Mouse (Mus musculus): ENCODE results near the gene Setd1b. TPM values are rescaled to one million over a fixed set of nuclear protein-coding genes. Genes with fewer than 3 reads are reported as not detected.

Gene Setd1b
- total RNA-seq, 2 experiments from 2014 or later: 8.1 to 9.6 TPM

- DNase-seq: no peak
These were observed 2.0 kb upstream of the Setd1b start for GRCm38 (mm10) chr5:123139722-123140627.

DNA sequence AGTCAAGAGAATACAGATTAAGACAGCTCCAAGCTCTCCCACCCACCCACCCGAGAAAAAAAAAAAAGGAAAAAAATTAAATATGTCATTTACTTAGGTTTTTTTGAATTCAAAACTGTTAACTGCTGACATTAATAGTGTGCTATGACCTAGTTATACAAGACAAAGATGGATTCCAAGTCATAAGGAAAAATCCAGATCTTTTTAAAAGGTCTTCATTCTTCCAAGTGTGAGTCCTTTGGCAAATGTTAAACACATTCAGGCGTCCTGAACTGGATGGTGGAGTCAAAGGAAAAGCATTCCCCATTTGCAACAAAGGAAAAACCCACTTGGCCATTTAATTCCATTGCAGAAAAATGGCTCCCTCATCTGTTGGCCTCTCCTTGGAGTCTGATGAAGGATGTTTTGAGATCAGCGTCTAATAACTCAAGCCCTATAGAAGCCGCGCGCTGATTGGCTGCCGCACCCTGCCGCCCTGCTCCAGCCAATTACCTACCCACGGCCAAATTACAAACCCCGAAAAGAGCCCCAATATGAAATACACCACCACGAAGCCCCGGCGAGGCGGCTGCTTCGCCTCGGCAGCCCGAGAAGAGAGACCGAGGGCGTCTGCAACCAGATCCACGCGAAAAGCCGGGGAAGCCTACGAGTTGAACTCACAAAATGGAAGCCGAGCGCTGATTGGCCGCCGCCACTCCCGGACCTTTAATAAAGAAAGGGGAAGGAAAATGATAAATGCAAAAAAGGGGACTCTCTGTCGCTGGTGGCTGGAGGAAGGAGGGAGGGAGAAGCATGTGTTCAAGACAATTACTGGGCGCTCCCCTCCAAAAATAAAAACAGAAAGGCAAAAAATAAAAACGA lies 1.1 kb upstream of the Setd1b start:
- peak; percentile 89 for DNase-seq

- DNase-seq: peak; percentile 50
These were observed 335 bp upstream of the Setd1b start for GRCm38 (mm10) chr5:123141555-123142160.

GRCm38 (mm10) chr5:123143251-123143970 lies 1.4 kb downstream of the Setd1b start:
- DNase-seq: no peak

- no peak for DNase-seq
These were observed 2.2 kb downstream of the Setd1b start for GRCm38 (mm10) chr5:123143971-123144745.

GRCm38 (mm10) chr5:123144746-123145590 lies 3.0 kb downstream of the Setd1b start:
- DNase-seq: no peak

DNA sequence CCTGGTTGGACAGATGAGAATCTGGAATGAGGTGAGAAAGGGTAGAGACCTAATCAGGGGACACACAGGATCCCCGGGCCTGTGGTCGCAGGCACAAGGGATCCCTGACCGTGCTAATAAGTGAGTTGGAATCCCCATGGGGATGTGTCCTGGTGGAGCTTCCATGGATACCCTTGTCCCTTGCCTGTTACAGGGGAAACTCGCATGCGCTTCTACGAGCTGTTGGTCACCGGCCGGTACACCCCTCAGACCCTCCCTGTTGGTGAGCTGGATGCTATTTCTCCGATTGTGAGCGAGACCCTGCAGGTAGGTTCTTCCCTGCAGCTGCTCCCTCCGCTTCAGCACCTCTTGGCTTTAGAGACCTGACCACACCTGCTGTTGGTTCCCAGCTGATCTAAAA lies 4.4 kb downstream of the Setd1b start:
- DNase-seq: no peak

- DNase-seq: no peak
These were observed 5.6 kb downstream of the Setd1b start for GRCm38 (mm10) chr5:123147569-123147968.

DNA sequence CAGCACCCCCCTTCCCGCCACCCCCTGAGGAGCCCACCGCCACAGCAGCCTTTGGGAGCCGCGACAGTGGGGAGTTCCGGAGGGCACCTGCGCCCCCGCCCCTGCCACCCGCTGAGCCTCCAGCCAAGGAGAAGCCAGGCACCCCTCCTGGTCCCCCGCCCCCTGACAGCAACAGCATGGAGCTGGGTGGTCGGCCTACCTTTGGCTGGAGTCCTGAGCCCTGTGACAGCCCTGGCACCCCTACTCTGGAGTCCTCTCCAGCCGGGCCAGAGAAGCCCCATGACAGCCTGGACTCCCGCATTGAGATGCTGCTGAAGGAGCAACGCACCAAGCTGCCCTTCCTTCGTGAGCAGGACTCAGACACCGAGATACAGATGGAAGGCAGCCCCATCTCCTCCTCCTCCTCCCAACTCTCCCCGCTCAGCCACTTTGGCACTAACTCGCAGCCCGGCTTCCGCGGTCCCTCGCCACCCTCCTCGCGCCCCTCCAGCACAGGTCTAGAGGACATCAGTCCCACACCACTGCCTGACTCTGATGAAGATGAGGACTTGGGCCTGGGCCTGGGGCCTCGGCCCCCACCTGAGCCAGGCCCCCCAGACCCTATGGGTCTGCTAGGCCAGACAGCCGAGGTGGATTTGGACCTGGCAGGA lies 6.2 kb downstream of the Setd1b start:
- no peak for DNase-seq

GRCm38 (mm10) chr5:123149451-123150400 lies 7.7 kb downstream of the Setd1b start:
- peak; percentile 84 for DNase-seq

GRCm38 (mm10) chr5:123150641-123151040 lies 8.6 kb downstream of the Setd1b start:
- no peak for DNase-seq

DNA sequence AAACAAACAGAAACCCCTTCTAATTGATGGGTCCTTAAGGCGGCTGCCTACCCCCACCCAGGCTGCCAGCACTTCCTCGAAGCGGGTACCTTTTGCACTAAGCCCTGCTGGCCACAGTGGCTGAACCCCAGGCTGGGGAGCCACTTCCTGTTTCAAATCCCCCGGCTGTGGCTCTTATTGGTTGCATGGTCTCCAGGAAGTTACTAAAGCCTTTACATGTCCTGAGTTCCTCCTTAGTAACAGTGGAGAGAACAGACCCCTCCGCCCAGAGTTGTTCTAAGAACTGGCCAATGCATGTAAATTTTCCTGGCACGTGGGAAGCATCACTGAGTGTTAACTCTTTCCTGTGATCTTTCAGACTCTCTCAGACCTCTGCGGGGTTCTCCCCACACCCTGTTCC lies 9.1 kb downstream of the Setd1b start:
- DNase-seq: no peak

GRCm38 (mm10) chr5:123151707-123152362 lies 9.8 kb downstream of the Setd1b start:
- no peak for DNase-seq

GRCm38 (mm10) chr5:123152901-123153300 lies 10.9 kb downstream of the Setd1b start:
- no peak for DNase-seq

GRCm38 (mm10) chr5:123155425-123155824 lies 13.4 kb downstream of the Setd1b start:
- DNase-seq: peak; percentile 70

- DNase-seq: no peak
These were observed 14.8 kb downstream of the Setd1b start for GRCm38 (mm10) chr5:123156763-123157162.

- DNase-seq: no peak
These were observed 16.0 kb downstream of the Setd1b start for GRCm38 (mm10) chr5:123157972-123158371.

- DNase-seq: no peak
These were observed 17.5 kb downstream of the Setd1b start for GRCm38 (mm10) chr5:123159446-123159845.
